Mouse (Mus musculus) brown adipose tissue, adult 24 weeks (tissue): ENCODE data around the gene Rnf186. TPM values are rescaled to one million over a fixed set of nuclear protein-coding genes. Genes with fewer than 3 reads are reported as not detected.
"Not testable (repeated sequence)": the region's sequence is repeated elsewhere in the genome, so short reads cannot be mapped to it uniquely, and the experiment has no call there.

Experiments
- H3K27ac ChIP-seq: fragments of 200-500 bp; replicated peaks from 2 replicates; pipeline ENCODE4 v1.5.1; 2012; ENCODE audit warnings: low read depth, mild to moderate bottlenecking, low read length
- H3K4me1 ChIP-seq: fragments of 200-500 bp; 2 replicates; pipeline ENCODE4 v1.6.1; 2012; ENCODE audit warnings: low read length, mixed read lengths; ENCODE audit not compliant: control insufficient read depth, insufficient read depth, insufficient read length
- H3K4me3 ChIP-seq: fragments of 200-500 bp; 2 replicates; pipeline ENCODE4 v1.5.1; 2012; ENCODE audit warnings: low read depth, mild to moderate bottlenecking, low read length, moderate library complexity; ENCODE audit not compliant: insufficient read depth
- polyA plus RNA-seq: library from polyadenylated mRNA; stranded (reverse); fragments of >200 nt; gene quantifications from 2 replicates; pipeline ENCODE4 v1.2.4, GENCODE M21; 2012; ENCODE audit not compliant: missing spikeins, insufficient read depth, insufficient read length

Gene Rnf186
- polyA plus RNA-seq, 1 experiment = not detected

DNA sequence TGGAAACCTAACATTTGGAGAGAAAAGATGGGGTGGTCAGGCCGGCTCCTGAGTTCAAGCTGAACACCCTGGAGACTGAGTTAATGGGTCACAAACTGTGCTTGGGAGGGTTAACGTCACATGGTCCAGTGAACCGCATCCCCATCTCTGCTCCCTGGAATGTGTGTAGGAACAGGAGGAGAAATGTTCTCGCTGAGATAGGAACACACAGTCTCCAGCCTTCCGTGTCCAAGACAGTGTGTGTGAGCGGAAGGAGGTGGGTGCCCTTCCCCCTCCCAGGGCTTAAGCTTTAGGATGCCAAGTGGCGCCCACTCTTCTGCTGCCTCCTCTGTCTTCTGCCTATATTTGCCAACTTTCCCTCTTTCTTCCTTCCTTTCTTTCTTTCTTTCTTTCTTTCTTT lies 7.0 kb upstream of the Rnf186 start:
- H3K4me3 ChIP-seq = no peak overlapping the region
- no peaks in the 10 kb centered on the region for H3K4me1 ChIP-seq
- no peak overlapping the region for H3K27ac ChIP-seq

DNA sequence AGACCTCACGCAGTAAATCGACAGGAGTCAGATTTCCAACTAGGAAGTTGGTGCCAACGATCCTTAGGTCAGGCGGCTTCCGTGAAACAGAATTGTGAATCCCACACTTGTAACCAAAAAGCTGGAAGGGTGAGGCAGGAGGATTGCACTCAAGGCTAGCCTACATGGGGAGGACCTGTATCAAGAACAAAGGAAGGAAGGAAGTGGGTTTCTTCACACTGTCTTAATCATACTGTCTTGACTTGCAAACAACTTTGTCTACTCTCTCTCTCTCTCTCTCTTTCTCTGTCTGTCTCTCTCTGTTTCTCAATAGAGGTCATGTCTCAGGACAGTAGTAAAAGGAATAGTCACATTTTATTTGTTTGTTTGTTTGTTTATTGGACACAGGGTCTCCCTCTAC lies 4.2 kb upstream of the Rnf186 start:
- H3K27ac ChIP-seq = no peak overlapping the region
- H3K4me1 ChIP-seq = no peaks in the 10 kb centered on the region
- no peak overlapping the region for H3K4me3 ChIP-seq

DNA sequence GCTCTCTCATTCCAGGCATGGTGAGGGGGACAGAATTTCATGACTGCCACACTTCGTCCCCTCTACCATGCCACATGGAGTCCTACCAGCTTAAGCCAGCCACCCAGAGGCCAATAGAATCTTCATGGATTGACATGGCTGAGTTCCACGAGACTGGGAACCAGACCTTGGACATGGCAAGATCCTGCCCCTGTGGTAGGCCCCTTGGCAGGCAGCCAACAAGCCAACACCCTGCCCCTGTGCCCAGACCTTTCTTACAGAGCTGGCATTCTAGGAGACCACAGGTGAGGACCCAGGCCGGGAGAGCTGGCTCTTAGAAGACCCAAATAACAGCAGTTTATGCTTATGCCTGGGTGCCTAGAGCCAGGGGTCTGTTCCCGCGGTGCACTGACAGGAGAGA lies 1.0 kb upstream of the Rnf186 start:
- Histone ChIP-seq H3K4me1 (no peaks in the 10 kb centered on the region), H3K27ac (no peak overlapping the region), H3K4me3 (no peak overlapping the region)

DNA sequence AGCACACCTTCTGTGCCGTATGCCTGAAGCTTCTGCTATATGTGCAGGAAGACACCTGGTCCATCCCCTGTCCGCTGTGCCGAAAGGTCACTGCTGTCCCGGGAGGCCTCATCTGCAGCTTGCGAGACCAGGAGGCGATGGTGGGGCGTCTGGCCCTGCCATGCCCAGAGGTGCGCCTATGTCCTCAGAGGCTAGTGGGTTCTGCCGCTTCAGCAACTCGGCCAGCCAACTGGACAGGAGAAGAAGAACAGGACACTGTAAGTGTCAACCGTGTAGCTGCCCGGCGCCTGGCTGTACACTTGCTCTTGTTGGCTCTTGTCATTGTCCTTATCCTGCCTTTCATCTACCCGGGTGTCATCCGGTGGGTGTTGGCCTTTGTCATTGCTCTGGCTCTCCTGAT lies 573 bp downstream of the Rnf186 start:
- no peaks in the 10 kb centered on the region for H3K4me1 ChIP-seq
- no peak overlapping the region for H3K4me3 ChIP-seq
- H3K27ac ChIP-seq = no peak overlapping the region

DNA sequence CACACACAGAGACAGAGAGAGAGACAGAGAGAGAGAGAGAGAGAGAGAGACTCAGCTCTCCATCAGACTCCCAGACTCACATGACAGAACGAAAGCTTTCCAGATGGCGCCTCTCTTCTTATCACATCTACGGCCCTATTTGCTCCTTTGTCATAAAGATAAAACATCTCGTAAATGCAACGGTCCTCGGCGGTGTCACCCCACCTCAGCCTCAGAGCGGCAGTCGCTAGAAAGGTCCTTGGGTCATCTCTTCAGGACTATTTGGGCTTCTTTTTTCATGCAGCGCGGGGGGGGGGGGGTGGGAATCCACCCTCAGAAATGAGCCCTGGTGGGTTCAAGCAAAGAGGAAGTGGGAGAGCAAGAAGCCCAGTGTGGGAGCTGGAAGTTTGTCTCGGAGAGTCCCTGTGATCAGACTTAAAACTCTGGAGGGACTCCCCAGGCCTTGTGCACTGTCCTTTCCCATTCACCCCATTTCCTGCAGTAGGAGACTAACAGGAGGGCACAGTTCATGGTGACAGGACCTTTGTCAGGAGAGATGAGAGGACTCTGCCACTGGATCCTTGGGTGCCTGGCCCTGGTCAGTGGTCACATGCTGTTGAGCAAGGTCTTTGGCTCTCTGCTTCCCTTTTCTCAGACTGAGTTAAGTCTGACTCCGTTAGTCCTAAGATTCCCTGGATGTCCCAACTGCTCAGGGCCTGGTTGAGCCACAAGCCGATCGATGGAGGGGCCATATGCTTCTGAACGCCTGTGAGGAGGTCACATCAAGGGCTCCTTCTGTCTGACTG lies 2.1 kb downstream of the Rnf186 start:
- Histone ChIP-seq H3K27ac (no peak overlapping the region), H3K4me1 (peaks cover 3% of the 10 kb centered on the region; the same call in 1 of the 2 replicates), H3K4me3 (no peak overlapping the region)

DNA sequence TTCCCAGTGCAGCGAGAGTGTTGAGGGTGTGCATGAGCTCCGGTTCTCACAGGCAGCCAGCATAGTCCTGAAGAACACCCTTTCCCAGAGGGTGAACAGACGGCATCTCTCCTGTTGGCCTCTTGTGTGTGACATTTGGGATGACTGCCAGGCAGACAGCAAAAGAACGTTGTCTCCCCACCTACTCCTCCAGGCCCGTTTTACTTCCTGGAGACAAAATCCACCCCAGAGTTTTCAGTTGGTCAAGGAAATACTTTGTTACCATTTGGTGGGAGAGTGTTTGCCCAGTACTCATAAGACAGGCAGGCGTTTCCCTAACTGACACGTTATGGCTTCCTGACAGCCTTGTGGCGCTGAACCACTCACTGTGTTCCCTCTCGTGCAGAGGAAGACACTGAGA lies 2.8 kb downstream of the Rnf186 start:
- Histone ChIP-seq H3K27ac (no peak overlapping the region), H3K4me3 (no peak overlapping the region), H3K4me1 (peaks cover 4% of the 10 kb centered on the region; the same call in 1 of the 2 replicates)

DNA sequence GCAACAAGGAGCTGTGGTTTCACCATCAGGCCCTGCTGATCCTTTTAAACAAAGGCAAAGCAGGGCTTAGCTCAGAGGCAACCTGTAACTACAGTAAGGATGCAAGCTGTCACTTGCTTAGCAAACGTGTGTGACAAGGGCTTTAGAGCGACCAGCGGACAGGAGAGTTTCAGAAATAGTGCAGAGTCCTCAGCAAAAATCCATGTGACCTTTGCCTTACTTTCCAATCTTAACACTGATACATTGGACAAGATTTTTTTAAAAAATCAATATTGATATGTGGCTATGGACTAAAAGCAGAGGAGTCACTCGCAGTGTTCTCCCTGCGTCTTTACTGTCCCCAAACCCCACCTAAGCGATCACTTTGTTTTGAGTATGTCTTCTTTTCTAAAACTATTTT lies 4.5 kb downstream of the Rnf186 start:
- no peak overlapping the region for H3K4me3 ChIP-seq
- peaks cover 12% of the 10 kb centered on the region for H3K4me1 ChIP-seq
- no peak overlapping the region for H3K27ac ChIP-seq

DNA sequence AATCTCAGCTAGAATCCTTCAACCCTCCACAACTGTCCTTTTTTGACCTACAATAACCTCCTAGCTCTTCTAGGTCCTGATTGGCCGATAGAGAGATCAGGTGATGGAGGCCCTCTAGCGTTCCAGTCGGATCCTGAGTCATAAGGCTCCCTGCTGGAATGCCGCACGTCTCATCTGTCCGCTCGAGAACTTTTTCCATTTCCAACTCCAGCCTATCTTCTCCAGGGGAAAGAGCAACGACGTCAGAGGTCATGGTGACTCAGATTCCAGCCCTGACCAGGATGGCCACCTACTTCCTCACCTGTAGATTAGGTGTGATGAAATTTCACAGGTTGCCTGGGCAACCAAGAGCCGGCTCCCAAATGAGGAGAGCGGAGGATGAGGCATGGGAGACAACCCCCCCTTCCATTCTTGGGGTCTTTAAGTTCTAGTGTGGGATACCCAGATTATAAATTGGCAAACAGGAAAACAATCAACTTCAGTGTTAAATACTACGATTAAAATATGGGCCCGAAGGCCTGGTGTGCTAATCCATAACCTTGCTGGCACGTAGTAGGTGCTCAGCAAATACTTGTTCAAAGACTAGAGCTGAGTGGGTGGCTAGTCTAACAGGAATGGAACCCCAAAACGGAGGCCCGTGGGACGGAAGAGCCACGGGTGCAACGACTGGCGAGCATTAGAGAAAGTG lies 5.4 kb downstream of the Rnf186 start:
- Histone ChIP-seq H3K4me3 (peak overlapping the region; percentile 84), H3K27ac (peak overlapping the region; percentile 95), H3K4me1 (peaks cover 12% of the 10 kb centered on the region)

DNA sequence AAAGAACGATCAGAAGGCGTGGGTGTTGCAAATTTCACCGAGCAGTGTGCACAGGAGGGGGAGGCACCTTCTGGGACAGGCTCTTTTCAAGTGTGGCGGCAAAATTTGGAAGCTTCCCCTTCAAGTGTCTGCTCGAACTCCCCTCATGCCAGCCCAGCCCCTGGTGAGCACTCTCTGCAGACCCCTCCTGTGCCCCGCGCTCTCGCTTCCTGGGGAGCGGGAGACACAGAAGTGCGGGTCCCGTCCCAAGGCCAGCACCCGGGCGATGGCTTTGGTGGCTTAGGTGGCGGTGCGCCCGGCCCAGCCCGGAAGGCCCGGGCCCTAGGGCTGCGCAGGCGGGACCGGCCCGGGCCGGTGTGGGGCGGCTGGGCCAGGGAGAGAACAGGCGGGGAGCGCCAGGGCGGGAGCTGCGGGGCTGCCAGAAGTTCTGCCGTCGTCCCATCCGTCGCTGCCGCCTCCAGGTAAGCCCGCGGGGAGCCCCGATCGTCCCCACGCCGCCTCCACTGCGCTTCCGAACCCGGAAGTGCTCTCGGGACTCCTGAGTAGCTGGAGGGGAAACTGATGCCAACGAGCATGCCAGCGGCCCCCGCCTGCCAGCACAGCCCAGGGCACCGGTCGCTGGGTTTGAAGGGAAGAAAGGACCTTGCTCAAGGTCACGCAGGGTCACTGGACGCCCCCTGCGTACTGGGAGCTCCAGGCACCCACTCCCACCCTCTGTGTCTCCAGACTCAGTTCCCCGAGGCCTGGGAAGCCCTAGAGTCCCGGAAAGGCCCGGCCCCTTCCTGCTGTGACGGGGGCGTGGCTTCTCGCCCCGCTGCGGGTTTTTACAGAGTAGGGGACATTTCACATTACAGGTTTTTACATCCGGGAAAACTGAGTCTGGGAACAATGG lies 6.2 kb downstream of the Rnf186 start, which contains the start of gene Tmco4:
Gene Tmco4, plus strand, starts transcription at position 62 of the 892 bp plus-strand sequence.
- Histone ChIP-seq H3K4me3 (peak within 1 kb of the TSS; percentile 84), H3K27ac (peak within 1 kb of the TSS; percentile 95), H3K4me1 (peaks cover 12% of the 10 kb centered on the region)

DNA sequence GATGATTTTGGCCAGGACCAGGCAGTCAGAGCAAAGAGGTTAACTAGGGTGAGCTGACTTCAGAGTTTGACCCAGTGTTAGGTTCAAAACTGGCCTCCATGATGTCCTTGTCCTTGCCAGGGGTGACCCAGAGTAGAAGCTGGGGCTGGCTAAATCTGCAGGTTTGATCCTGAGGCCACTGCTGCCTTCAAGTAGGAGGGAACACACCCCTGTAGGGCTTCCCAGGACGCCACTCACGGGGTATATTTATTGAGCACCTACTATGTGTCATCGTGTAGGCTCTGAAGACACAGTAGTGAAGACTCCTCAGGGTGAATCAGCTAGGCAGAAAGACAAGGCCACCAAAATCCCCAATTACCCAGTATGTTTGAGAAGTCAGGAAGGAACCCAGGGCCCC lies 6.8 kb downstream of the Rnf186 start:
- Histone ChIP-seq H3K4me3 (peak overlapping the region; percentile 84), H3K27ac (peak overlapping the region; percentile 95), H3K4me1 (peaks cover 12% of the 10 kb centered on the region)

DNA sequence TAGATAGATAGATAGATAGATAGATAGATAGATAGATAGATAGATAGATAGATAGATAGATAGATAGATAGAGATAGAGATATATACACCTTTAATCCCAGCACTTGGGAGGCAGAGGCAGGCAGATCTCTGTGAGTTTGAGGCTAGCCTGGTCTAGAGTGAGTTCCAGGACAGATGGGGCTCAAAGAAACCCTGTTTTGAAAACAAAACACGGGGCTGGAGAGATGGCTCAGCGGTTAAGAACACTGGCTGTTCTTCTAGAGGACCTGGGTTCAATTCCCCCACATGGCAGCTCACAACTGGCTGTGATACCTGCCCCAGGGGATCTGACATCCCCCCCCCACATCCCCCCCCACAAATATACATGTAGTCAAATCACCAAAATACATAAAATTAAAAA lies 7.6 kb downstream of the Rnf186 start:
- H3K4me3 ChIP-seq, H3K27ac ChIP-seq: not testable (repeated sequence)
- H3K4me1 ChIP-seq = peaks cover 12% of the 10 kb centered on the region

DNA sequence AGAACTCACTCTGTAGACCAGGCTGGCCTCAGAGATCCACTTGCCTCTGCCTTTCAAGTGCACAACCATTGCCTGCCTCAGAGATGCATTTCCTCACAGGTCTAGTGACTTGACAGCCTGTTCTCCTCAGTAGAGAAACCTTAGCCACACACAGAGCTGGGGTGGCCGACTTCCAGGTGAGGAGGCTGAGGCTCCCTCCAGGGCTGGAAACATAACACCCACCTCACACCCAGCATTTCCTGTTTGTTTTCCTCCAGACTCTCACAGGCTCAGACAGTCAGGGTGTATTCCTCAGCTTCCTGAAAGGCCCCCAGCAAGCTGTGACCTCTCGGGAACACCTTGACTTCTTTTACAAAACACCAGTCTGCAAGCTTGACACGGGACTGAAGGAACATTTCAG lies 8.3 kb downstream of the Rnf186 start:
- Histone ChIP-seq H3K27ac (peak overlapping the region; percentile 27; the same call in 1 of the 2 replicates), H3K4me3 (no peak overlapping the region), H3K4me1 (peaks cover 12% of the 10 kb centered on the region)

DNA sequence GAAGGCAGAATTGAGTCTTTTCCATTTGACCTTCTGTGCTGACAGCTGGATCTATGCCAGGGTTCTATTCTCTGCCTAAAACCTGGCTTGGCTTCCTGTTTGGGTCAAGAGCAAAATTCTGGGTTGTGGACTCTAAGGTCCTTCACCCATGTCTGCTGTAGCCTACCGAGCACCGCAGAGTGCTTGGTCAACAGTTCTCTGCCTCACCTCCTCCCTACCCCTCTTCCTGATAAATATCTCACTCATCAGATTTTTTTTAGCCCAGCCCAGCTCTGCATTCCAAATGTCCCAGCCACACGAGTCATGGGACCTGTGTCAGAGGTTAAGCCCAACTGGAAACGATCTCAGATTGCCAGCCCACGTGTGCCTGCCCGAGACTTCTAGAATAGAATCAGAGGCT lies 9.1 kb downstream of the Rnf186 start:
- Histone ChIP-seq H3K4me1 (peaks cover 15% of the 10 kb centered on the region), H3K4me3 (no peak overlapping the region), H3K27ac (peak overlapping the region; percentile 81)

DNA sequence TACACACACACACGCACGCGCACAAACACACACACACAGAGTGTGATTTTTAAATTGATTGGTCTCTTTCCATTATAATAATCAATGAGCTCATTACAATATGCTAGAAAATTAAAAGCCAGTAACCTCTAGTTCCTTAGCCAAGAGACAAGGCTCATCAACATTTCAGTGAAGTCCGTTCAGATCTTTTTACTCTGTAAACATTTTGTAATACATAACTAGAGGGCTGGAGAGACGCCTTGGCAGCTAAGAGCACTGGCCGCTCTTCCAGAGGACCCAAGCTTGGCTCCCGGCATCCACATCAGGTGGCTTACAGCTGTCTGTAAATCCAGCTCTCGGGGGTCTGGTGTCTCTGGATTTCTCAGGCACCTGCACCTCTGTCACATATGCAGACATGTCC lies 13.1 kb downstream of the Rnf186 start:
- Histone ChIP-seq H3K4me1 (peaks cover 10% of the 10 kb centered on the region), H3K4me3 (no peak overlapping the region), H3K27ac (no peak overlapping the region)

DNA sequence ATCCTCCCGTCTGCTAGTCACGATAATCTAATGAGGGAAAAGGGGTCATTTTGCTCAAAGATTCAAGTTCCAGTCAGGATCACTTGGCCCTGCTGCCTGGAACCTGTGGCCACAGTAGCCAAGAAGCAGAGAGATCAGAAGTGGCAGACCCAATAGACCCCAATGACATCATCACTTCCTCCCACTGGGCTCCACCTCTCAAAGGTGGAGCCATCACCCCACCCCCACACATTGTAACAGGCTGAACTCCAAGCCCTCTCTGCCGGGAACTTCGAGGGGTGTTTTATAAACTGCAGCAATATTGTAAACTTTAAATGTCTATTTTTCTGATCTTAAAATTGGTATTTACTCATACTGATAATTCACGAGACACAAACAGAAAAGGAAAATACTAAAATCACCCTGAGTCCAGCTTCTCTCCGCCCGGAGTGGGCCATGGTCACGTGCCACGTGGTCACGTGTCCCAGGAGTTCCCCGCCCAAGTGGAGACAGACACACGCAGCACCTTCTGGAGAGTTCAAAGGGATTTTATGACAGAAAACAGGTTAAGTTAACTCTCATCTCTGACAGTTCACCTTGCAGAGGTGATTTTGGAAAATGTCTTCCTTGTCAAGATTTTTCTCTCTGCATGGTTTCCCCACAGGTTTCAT lies 14.0 kb downstream of the Rnf186 start:
- peaks cover 6% of the 10 kb centered on the region; the same call in 1 of the 2 replicates for H3K4me1 ChIP-seq
- no peak overlapping the region for H3K4me3 ChIP-seq
- H3K27ac ChIP-seq = no peak overlapping the region
